Mouse (Mus musculus) liver, embryonic 14.5 days (tissue): ENCODE measurements around the gene Brsk1. TPM values are rescaled to one million over a fixed set of nuclear protein-coding genes. Genes with fewer than 3 reads are reported as not detected.
A peak's percentile ranks its signal among the peaks of the same experiment; 100 is the strongest.

Experiments
- ATAC-seq: fragments of 200-750 bp; cut with Nextera tagmentation; 2 replicates; pipeline ENCODE4 v1.8.0; 2017; ENCODE audit warnings: moderate number of reproducible peaks, mild to moderate bottlenecking, moderate library complexity; ENCODE audit not compliant: insufficient read depth
- DNase-seq, 3 experiments: peaks; one replicate each; pipeline ENCODE4 v3.0.0-alpha.2; 2012 to 2013; ENCODE audit warnings: low read depth in 3 of 3, low spot score in 3 of 3
- H3K27ac ChIP-seq: fragments of 300-500 bp; sonication (generic); 2 replicates; pipeline ENCODE4 v1.5.1; 2014; ENCODE audit warnings: moderate library complexity, mild to moderate bottlenecking, control low read depth, inconsistent platforms
- H3K27me3 ChIP-seq: fragments of 300-500 bp; sonication (generic); 2 replicates; pipeline ENCODE4 v1.6.1; 2014; ENCODE audit warnings: mild to moderate bottlenecking, low read length, moderate library complexity; ENCODE audit not compliant: control insufficient read depth, insufficient read depth
- H3K36me3 ChIP-seq: fragments of 300-500 bp; sonication (generic); replicated peaks from 2 replicates; pipeline ENCODE4 v1.6.1; 2014; ENCODE audit warnings: low read depth; ENCODE audit not compliant: control insufficient read depth, insufficient read depth
- H3K4me1 ChIP-seq, 2 experiments: fragments of 200-500 bp in 1 of 2; fragments of 300-500 bp in 1 of 2; sonication (generic) in 1 of 2; replicated peaks; 2 replicates each; pipeline ENCODE4 v1.6.1; 2012 to 2014; ENCODE audit warnings: antibody characterized with exemption in 1 of 2, inconsistent platforms in 1 of 2, low read length in 1 of 2; ENCODE audit not compliant: control insufficient read depth in 2 of 2, insufficient read depth in 2 of 2
- H3K4me2 ChIP-seq: fragments of 300-500 bp; sonication (generic); 2 replicates; pipeline ENCODE4 v1.6.1; 2014; ENCODE audit warnings: low read depth, mild to moderate bottlenecking, control low read depth, moderate library complexity
- H3K4me3 ChIP-seq, 2 experiments: fragments of 200-500 bp in 1 of 2; fragments of 300-500 bp in 1 of 2; sonication (generic) in 1 of 2; 2 replicates each; pipeline ENCODE4 v1.5.1; 2012 to 2014; ENCODE audit warnings: low read depth in 2 of 2, low read length in 2 of 2, mild to moderate bottlenecking in 2 of 2, control low read depth in 1 of 2, inconsistent platforms in 1 of 2, moderate library complexity in 1 of 2; ENCODE audit not compliant: insufficient read depth in 1 of 2
- H3K9ac ChIP-seq: fragments of 300-500 bp; sonication (generic); replicated peaks from 2 replicates; pipeline ENCODE4 v1.6.1; 2014; ENCODE audit warnings: mild to moderate bottlenecking, control low read depth, moderate library complexity
- H3K9me3 ChIP-seq: fragments of 300-500 bp; sonication (generic); 2 replicates; pipeline ENCODE4 v1.6.1; 2016; ENCODE audit warnings: low read length, mixed read lengths; ENCODE audit not compliant: control insufficient read depth
- CTCF ChIP-seq: IDR thresholded peaks from 2 replicates; pipeline ENCODE4 v1.5.1; 2016; ENCODE audit warnings: antibody characterized with exemption, low read depth, control low read depth
- EP300 ChIP-seq: IDR thresholded peaks from 2 replicates; pipeline ENCODE4 v1.6.1; 2016; ENCODE audit warnings: antibody characterized with exemption, low read depth
- WGBS: fragments of 180-500 bp; shearing (Covaris S2); extraction: QIAGEN DNeasy Blood & Tissue Kit; methylation state at CpG from one replicate; pipeline ENCODE4 v1.1.7; 2014; ENCODE audit not compliant: insufficient replicate concordance; 5-methylcytosine and 5-hydroxymethylcytosine counted together
- polyA plus RNA-seq, 2 experiments: library from polyadenylated mRNA; depleted of rRNA in 1 of 2; stranded (reverse) in 1 of 2; unstranded in 1 of 2; fragments of >200 nt; fragmentation: Nextera tagmentation in 1 of 2; extraction: Ambion mirVana in 1 of 2; gene quantifications; 2 replicates each; pipeline versions ENCODE4 v1.2.1 to v1.2.3; 2012 to 2014

Brsk1 gene
- polyA plus RNA-seq, 2 experiments = 0.39 TPM; not detected in 1

DNA sequence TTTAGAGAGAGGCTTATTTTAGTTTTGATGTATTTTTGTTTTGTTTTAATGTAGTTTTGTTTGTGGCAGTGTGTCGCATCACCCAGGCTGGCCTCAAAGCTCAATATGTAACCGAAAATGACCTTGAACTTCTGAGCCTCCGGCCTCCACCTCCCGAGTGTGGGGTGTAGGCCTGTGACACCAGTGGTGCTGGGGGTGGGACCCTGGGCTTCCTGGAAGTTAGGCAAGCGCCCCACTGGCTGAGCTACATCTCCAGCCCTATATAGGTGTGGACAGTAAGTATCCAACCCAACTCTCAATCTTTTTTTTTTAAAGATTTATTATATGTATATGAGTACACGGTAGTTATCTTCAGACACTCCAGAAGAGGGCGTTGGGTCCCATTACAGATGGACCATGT is 12.8 kb downstream of the Brsk1 start:
- ATAC-seq (no peak), DNase-seq (no peak)
- H3K4me3 ChIP-seq = no peak overlapping the region
- H3K27me3 ChIP-seq = no peaks in the 10 kb centered on the region
- H3K9ac ChIP-seq = no peak overlapping the region
- no peaks in the 10 kb centered on the region for H3K36me3 ChIP-seq
- no peaks in the 10 kb centered on the region for H3K4me1 ChIP-seq
- H3K4me2 ChIP-seq = no peak overlapping the region
- TF ChIP-seq EP300 (no peak), CTCF (no peak)
- H3K9me3 ChIP-seq = no peaks in the 10 kb centered on the region
- no peak overlapping the region for H3K27ac ChIP-seq
- 73% methylated on average over 7 of the region's 7 CpGs for WGBS

DNA sequence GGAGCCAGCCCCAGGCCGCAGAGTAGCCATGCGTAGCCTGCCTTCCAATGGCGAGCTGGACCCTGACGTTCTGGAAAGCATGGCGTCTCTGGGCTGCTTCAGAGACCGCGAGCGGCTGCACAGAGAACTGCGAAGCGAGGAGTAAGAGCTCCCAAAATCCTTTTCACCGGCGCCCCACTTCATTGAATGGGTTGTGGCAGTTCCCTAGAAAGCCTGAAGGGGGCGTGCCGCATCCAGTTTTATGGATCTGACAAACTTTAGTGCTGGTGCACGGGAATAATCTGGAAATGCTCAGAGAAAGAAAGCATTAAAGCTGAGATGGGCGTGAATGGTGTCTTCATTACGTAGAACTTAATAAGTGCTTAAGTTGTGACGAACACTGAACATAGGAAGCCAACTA is 14.7 kb downstream of the Brsk1 start:
- Histone ChIP-seq H3K27me3 (no peaks in the 10 kb centered on the region), H3K4me3 (no peak overlapping the region), H3K4me2 (no peak overlapping the region; the same call in 1 of the 2 replicates), H3K9me3 (no peaks in the 10 kb centered on the region), H3K9ac (no peak overlapping the region), H3K36me3 (no peaks in the 10 kb centered on the region), H3K4me1 (no peaks in the 10 kb centered on the region), H3K27ac (no peak overlapping the region)
- TF ChIP-seq EP300 = no peak
- peak; percentile 76 for TF ChIP-seq CTCF
- no peak for ATAC-seq
- DNase-seq = peak in 2 of 3 experiments; percentile 16 to 33
- 32% methylated on average over 18 of the region's 18 CpGs for WGBS

DNA sequence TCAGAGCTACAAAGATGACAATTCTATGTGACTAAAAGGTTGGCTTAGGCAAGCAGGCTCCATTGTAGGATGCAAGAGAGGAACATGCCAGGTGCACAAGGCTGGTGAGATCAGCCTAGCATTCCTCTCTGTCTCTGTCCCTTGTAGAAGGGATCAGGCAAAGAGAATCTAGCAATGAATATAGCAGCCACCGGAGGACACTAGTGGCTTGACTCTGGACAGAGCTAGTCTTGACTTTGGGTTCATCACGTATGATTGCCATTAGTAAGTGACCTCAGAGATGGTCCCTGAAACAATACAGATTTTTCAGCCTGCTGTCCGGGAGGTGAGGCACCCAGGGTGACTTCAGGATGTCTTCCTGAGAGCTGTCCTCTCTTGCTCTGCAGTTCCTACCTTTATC is 22.2 kb downstream of the Brsk1 start:
- Histone ChIP-seq H3K9me3 (no peaks in the 10 kb centered on the region), H3K36me3 (no peaks in the 10 kb centered on the region), H3K9ac (no peak overlapping the region), H3K27ac (no peak overlapping the region), H3K27me3 (no peaks in the 10 kb centered on the region), H3K4me2 (no peak overlapping the region), H3K4me3 (no peak overlapping the region), H3K4me1 (no peaks in the 10 kb centered on the region)
- no peak for ATAC-seq
- DNase-seq = no peak
- WGBS = 50% methylated on average over 3 of the region's 3 CpGs
- TF ChIP-seq CTCF (peak; percentile 39), EP300 (no peak)

DNA sequence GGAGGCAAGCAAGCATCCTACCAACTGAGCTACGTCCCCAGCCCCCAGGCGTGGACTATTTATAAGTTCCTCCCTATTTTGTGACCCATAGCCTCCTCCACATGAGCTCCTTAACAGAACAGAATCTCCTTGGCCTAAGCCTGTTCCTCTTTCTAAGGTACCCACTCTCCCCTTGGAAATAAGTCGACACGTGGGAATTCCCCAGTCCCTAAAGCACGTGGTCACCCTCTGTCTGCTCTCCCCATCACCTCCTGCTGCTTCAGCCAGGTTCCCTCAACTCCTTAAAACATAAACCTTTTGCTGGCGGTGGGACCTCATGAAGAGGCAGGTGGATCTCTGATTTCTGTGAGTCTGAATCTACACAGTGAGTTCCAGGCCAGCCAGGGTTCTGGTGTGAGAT is 26.6 kb downstream of the Brsk1 start:
- no peak overlapping the region for H3K4me2 ChIP-seq
- H3K27me3 ChIP-seq = no peaks in the 10 kb centered on the region
- no peak overlapping the region for H3K4me3 ChIP-seq
- H3K9me3 ChIP-seq = no peaks in the 10 kb centered on the region
- H3K27ac ChIP-seq = no peak overlapping the region
- no peak overlapping the region for H3K9ac ChIP-seq
- no peaks in the 10 kb centered on the region for H3K36me3 ChIP-seq
- ATAC-seq (no peak), DNase-seq (no peak)
- H3K4me1 ChIP-seq = 0 out of 4 replicates have a peak, but pooled peaks cover 0 to 2% of the 10 kb centered on the region in 2 experiments
- TF ChIP-seq EP300 (no peak), CTCF (no peak)
- 55% methylated on average over 6 of the region's 6 CpGs for WGBS

DNA sequence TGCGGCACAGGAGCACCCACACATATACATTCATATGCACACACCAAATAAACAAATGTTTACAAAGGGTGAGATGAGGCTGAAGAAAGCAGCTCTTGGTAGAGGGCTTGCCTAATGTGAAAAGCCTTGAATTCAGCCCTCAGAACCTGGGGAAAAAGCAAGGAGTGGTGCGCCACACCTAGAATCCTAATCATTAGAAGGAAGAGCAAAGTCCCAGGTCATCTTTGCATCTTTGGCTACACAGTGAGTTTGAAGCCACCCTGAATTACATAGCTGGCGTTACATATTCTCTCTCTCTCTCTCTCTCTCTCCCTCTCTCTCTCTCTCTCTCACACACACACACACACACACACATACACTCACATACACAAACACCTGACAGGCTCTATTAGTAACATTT is 28.9 kb downstream of the Brsk1 start:
- Histone ChIP-seq H3K4me3 (no peak overlapping the region), H3K36me3 (no peaks in the 10 kb centered on the region), H3K4me2 (no peak overlapping the region), H3K9me3 (no peaks in the 10 kb centered on the region), H3K27ac (no peak overlapping the region), H3K9ac (no peak overlapping the region), H3K27me3 (no peaks in the 10 kb centered on the region; the same call in 1 of the 2 replicates), H3K4me1 (peaks cover 0 to 8% of the 10 kb centered on the region in 2 experiments; a peak in 1 of 4 replicates)
- no peak for TF ChIP-seq CTCF
- no peak for TF ChIP-seq EP300
- 82% methylated on average over 3 of the region's 3 CpGs for WGBS
- no peak for ATAC-seq
- DNase-seq = no peak
